Mouse (Mus musculus): ENCODE data around the gene Dync1h1. TPM values are rescaled to one million over a fixed set of nuclear protein-coding genes. Genes with fewer than 3 reads are reported as not detected.

The Dync1h1 gene
- polyA plus RNA-seq (2012; ENCODE audit: low replicate concordance): 291 and 319 TPM in 2 replicates

DNA sequence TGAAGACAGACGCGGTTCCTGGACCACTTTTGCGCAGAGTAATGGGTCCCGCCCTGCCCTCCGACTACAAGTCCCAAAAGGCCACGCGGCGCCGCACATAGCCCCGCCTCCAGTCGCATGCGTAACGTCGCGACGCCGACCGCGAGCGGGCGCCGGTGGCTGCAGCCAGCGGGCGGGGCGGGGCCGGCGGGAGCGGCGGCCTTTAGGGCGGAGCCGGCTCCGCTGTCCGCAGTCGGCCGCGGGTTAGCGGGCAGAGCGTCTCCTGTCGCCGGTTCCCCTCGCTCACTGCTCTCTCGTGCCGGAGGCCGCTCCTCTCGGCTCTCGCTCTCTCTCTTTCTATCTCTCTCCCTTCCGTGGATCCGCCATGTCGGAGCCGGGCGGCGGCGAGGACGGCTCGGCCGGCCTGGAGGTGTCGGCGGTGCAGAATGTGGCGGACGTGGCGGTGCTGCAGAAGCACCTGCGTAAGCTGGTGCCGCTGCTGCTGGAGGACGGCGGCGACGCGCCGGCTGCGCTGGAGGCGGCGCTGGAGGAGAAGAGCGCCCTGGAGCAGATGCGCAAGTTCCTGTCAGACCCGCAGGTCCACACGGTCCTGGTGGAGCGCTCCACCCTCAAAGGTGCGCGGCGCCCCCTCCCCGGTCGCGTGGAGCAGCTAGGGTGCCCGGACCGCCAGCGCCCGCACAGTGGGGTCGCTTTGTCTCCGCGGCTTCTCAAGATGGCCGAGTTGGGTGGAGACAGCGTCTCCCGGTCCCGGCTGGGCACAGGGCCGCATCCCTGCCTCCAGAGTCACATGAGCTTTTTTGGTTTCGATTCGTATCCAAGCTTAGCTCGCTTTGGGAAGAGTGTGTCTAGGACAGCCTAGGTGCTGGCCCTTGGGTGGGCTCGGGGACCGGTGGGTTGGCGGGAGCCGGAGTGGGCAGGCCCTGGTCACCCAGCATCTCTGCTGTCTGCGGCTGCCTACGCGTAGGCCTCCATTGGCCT, at the start of gene Dync1h1:
TSS of gene Dync1h1 (plus strand) at position 212 of the 978 bp plus-strand sequence.

GRCm38 (mm10) chr12:110682561-110683299, 81.5 kb downstream of the Dync1h1 start, which contains the start of gene 1700001K19Rik:
TSS of gene 1700001K19Rik (minus strand) at chr12:110682619.

DNA sequence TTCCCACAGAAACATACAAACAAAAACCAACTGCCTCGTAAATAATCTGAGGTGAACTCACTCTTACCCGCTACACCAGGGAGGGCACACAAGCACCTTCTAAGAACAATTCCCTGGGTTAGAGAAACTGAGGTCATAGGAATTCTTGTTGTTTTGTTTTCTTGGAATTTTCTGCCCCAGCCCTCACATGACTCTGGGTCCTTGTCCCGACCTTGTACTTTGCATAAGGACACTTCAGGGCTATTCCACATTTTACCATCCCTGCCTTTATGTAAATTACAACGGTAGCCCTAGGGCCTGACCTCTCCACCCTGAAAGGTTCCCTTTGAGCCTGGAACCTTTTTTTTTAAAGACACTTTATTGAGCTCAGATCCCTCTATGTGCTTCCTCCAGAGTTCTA, 101.3 kb downstream of the Dync1h1 start, which contains the start of gene Hsp90aa1:
TSS of gene Hsp90aa1 (minus strand) at position 173 of the 400 bp plus-strand sequence.

Other genes starting within 250 kb of the Dync1h1 start
- gene Ppp2r5c, start 154.3 kb upstream of the Dync1h1 start, polyA plus RNA-seq (2012; ENCODE audit: low replicate concordance): 7.6 and 19.3 TPM in 2 replicates
- gene 1700001K19Rik, start 81.2 kb downstream of the Dync1h1 start, polyA plus RNA-seq (2012; ENCODE audit: low replicate concordance): not detected in 2 replicates
- 12.6 and 64.2 TPM in 2 replicates for gene Hsp90aa1, start 101.3 kb downstream of the Dync1h1 start, polyA plus RNA-seq (2012; ENCODE audit: low replicate concordance)
- gene Wdr20, start 136.5 kb downstream of the Dync1h1 start, polyA plus RNA-seq (2012; ENCODE audit: low replicate concordance): 3.5 and 58.0 TPM in 2 replicates
- 0.16 and 0.24 TPM in 2 replicates for gene Mok, start 239.5 kb downstream of the Dync1h1 start, polyA plus RNA-seq (2012; ENCODE audit: low replicate concordance)
- 3.4 and 4.0 TPM in 2 replicates for gene Zfp839, start 248.8 kb downstream of the Dync1h1 start, polyA plus RNA-seq (2012; ENCODE audit: low replicate concordance)